Mouse (Mus musculus) CH12.LX (cell line): ENCODE results near the gene Zfp454. TPM values are rescaled to one million over a fixed set of nuclear protein-coding genes. Genes with fewer than 3 reads are reported as not detected.
A peak's percentile ranks its signal among the peaks of the same experiment; 100 is the strongest.

Experiments used
- DNase-seq: peaks from one replicate; pipeline ENCODE4 v3.0.0-alpha.2; 2013; ENCODE audit errors: extremely low read depth
- H3K27ac ChIP-seq: 2 replicates; pipeline ENCODE4 v1.5.1; 2012; ENCODE audit warnings: low read depth, mild to moderate bottlenecking, control low read depth, moderate library complexity; ENCODE audit not compliant: insufficient read depth
- H3K27me3 ChIP-seq: replicated peaks from 2 replicates; pipeline ENCODE3; 2012; ENCODE audit warnings: inconsistent platforms
- H3K36me3 ChIP-seq, 2 experiments: replicated peaks in 1 of 2; 2 replicates each; pipeline versions ENCODE3 to v1.6.1; 2012; ENCODE audit warnings: inconsistent platforms in 1 of 2, low read length in 1 of 2, mild to moderate bottlenecking in 1 of 2, mixed read lengths in 1 of 2, moderate library complexity in 1 of 2; ENCODE audit not compliant: control insufficient read depth in 1 of 2, insufficient read depth in 1 of 2
- H3K4me1 ChIP-seq, 2 experiments: 2 replicates each; pipeline ENCODE4 v1.6.1; 2012; ENCODE audit warnings: inconsistent platforms in 1 of 2, moderate library complexity in 1 of 2; ENCODE audit not compliant: insufficient read depth in 2 of 2, control insufficient read depth in 1 of 2
- H3K4me2 ChIP-seq: 2 replicates; pipeline ENCODE4 v1.6.1; 2012; ENCODE audit warnings: low read depth, mild to moderate bottlenecking, control low read depth; ENCODE audit not compliant: poor library complexity, insufficient read depth, severe bottlenecking
- H3K4me3 ChIP-seq, 3 experiments: fragments of 150-350 bp in 1 of 3; sonication (generic) in 1 of 3; replicated peaks in 1 of 3; 2 replicates each; pipeline versions ENCODE3 to v1.5.1; 2011 to 2012; ENCODE audit warnings: low read depth in 2 of 3, low read length in 2 of 3, mild to moderate bottlenecking in 2 of 3, moderate library complexity in 2 of 3, control low read depth in 1 of 3, improper control_type of control experiment in 1 of 3, inconsistent platforms in 1 of 3, mixed read lengths in 1 of 3; ENCODE audit not compliant: poor library complexity in 1 of 3
- H3K79me2 ChIP-seq: replicated peaks from 2 replicates; pipeline ENCODE4 v1.6.1; 2012; ENCODE audit warnings: mild to moderate bottlenecking, moderate library complexity; ENCODE audit not compliant: control insufficient read depth, poor library complexity, insufficient read depth, severe bottlenecking; ENCODE audit errors: extremely low read depth
- H3K9ac ChIP-seq: 2 replicates; pipeline ENCODE4 v1.6.1; 2012; ENCODE audit warnings: low read depth, mild to moderate bottlenecking, control low read depth, moderate library complexity; ENCODE audit not compliant: insufficient read depth
- H3K9me3 ChIP-seq: replicated peaks from 2 replicates; pipeline ENCODE3; 2012; ENCODE audit warnings: low read length, inconsistent platforms, mixed read lengths
- BHLHE40 ChIP-seq: IDR thresholded peaks from 2 replicates; pipeline ENCODE4 v1.6.1; 2011; ENCODE audit warnings: mild to moderate bottlenecking, low read depth, low read length, improper control_type of control experiment
- CTCF ChIP-seq, 2 experiments: IDR thresholded peaks in 1 of 2; conservative IDR thresholded peaks in 1 of 2; 2 replicates each; pipeline ENCODE4 v1.5.1; 2011 to 2012; ENCODE audit warnings: low read depth in 2 of 2, low read length in 2 of 2, improper control_type of control experiment in 1 of 2, inconsistent platforms in 1 of 2, mild to moderate bottlenecking in 1 of 2, moderate library complexity in 1 of 2
- EP300 ChIP-seq: IDR thresholded peaks from 2 replicates; pipeline ENCODE4 v1.6.1; 2011; ENCODE audit warnings: low read length, improper control_type of control experiment
- ETS1 ChIP-seq: conservative IDR thresholded peaks from 2 replicates; pipeline ENCODE4 v1.6.1; 2012; ENCODE audit warnings: low read depth, mild to moderate bottlenecking, inconsistent platforms, low read length, improper control_type of control experiment, moderate library complexity
- HCFC1 ChIP-seq: IDR thresholded peaks from 2 replicates; pipeline ENCODE4 v1.6.1; 2012; ENCODE audit warnings: low read depth, mild to moderate bottlenecking, inconsistent platforms, low read length, improper control_type of control experiment
- IRF4 ChIP-seq: IDR thresholded peaks from 2 replicates; pipeline ENCODE4 v1.6.1; 2014; ENCODE audit warnings: low read depth, mild to moderate bottlenecking, inconsistent platforms, low read length, improper control_type of control experiment
- JUND ChIP-seq: conservative IDR thresholded peaks from 2 replicates; pipeline ENCODE4 v1.6.1; 2011; ENCODE audit warnings: low read depth, low read length, improper control_type of control experiment
- MAFK ChIP-seq: IDR thresholded peaks from 2 replicates; pipeline ENCODE4 v1.6.1; 2011; ENCODE audit warnings: low read length, improper control_type of control experiment; ENCODE audit not compliant: insufficient replicate concordance
- MAX ChIP-seq: IDR thresholded peaks from 2 replicates; pipeline ENCODE4 v1.6.1; 2011; ENCODE audit warnings: low read length, improper control_type of control experiment
- MAZ ChIP-seq: IDR thresholded peaks from 2 replicates; pipeline ENCODE4 v1.6.1; 2012; ENCODE audit warnings: low read depth, mild to moderate bottlenecking, inconsistent platforms, low read length, improper control_type of control experiment, moderate library complexity
- MEF2A ChIP-seq: IDR thresholded peaks from 2 replicates; pipeline ENCODE4 v1.6.1; 2014; ENCODE audit warnings: low read depth, mild to moderate bottlenecking, inconsistent platforms, low read length, improper control_type of control experiment, borderline replicate concordance
- NELFE ChIP-seq: IDR thresholded peaks from 2 replicates; pipeline ENCODE4 v1.6.1; 2011; ENCODE audit warnings: low read depth, low read length, improper control_type of control experiment
- PAX5 ChIP-seq: IDR thresholded peaks from 2 replicates; pipeline ENCODE4 v1.6.1; 2012; ENCODE audit warnings: low read length, inconsistent platforms, mixed read lengths
- POLR2A ChIP-seq: IDR thresholded peaks from 2 replicates; pipeline ENCODE4 v1.6.1; 2011; ENCODE audit warnings: low read depth, mild to moderate bottlenecking, improper control_type of control experiment, low read length
- POLR2AphosphoS2 ChIP-seq: IDR thresholded peaks from 2 replicates; pipeline ENCODE4 v1.6.1; 2011; ENCODE audit warnings: low read depth, low read length, improper control_type of control experiment
- RAD21 ChIP-seq: IDR thresholded peaks from 2 replicates; pipeline ENCODE4 v1.6.1; 2011; ENCODE audit warnings: low read depth, mild to moderate bottlenecking, low read length, improper control_type of control experiment, moderate library complexity
- SIN3A ChIP-seq: IDR thresholded peaks from 2 replicates; pipeline ENCODE4 v1.6.1; 2012; ENCODE audit warnings: low read length, improper control_type of control experiment, inconsistent platforms
- SMC3 ChIP-seq: IDR thresholded peaks from 2 replicates; pipeline ENCODE4 v1.6.1; 2011; ENCODE audit warnings: low read depth, low read length, improper control_type of control experiment
- USF2 ChIP-seq: conservative IDR thresholded peaks from 2 replicates; pipeline ENCODE4 v1.6.1; 2011; ENCODE audit warnings: low read depth, low read length, improper control_type of control experiment
- ZKSCAN1 ChIP-seq: IDR thresholded peaks from 2 replicates; pipeline ENCODE4 v1.6.1; 2012; ENCODE audit warnings: low read depth, inconsistent platforms, low read length, improper control_type of control experiment, borderline replicate concordance
- dilution Hi-C: fragments of 300-500 bp; cut with MboI; formaldehyde crosslinking; loops from 2 replicates; pipeline ENCODE4 v1.14.3; 2020; ENCODE audit warnings: low sequenced_read_pairs; ENCODE audit not compliant: extremely low pct_unique_long_range_greater_than_20kb, extremely low pct_ligation_motif_present
- in situ Hi-C: fragments of 300-500 bp; cut with MboI; formaldehyde crosslinking; loops from 3 replicates; pipeline ENCODE4 v1.14.3; 2019; ENCODE audit warnings: low sequenced_read_pairs, low pct_ligation_motif_present, low pct_unique_long_range_greater_than_20kb, mixed read lengths
- polyA plus RNA-seq: library from polyadenylated mRNA; unstranded; fragments of >175 nt; gene quantifications from 2 replicates; pipeline ENCODE4 v1.2.1, GENCODE M21; 2012; ENCODE audit warnings: low read depth; ENCODE audit not compliant: insufficient read length
- total RNA-seq, 2 experiments: library from RNA; depleted of rRNA; stranded (reverse); fragments of 300-350 nt in 1 of 2; fragments of >200 nt in 1 of 2; gene quantifications; 2 replicates each; pipeline ENCODE4 v1.2.3; 2012 to 2014

Gene Zfp454
- total and polyA plus RNA-seq, 3 experiments = not detected

DNA sequence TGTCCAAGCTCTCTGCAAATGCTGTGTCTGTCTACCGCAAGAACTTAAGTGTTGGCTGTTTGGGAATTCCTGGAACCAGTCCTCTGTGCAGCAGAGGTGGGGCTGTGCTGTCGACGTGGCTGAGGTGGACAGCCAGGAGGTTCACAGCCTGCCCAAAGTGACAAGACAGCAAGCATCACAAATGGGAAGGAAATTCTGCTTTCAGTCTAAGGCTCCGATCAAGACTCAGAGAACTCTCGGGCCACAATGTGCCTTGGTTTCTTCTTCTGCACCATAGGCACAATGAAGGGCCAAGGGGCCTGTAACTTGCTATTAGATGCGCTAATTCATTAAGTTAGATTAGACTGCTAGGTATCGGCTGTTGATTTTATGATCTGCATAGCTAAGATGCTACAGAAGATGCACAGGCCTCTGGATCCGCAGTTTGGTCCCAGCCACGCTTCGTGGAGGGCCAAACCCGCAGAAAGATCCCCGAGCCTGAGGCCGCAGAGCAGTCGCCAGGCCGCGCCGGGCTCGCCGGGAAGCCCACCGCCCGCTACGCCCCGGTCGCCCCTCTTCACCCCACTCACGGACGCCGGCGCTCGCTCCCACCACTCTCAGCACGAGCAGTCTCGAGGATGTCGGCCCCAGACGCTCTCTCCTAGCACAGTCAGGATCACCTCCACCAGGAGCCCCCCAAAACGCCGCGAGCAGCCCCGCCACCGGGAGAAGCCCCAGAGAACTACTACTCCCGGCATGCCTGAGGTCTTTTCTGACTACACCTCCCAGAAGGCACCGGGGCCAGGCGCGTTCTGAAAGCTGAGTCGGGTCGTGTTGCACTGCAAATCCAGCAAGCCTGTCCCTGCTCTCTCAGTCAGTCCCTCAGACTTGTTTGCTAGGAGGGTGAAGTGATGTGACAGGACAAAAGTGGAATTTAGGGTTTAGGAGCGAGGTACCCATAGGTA, 60.2 kb downstream of the Zfp454 start, which contains the start of gene Zfp354c (continued):
- TF ChIP-seq NELFE (peak; percentile 88), BHLHE40 (no peak), POLR2AphosphoS2 (peak; percentile 57; the same call in 1 of the 2 replicates), RAD21 (no peak; the same call in none of the 2 replicates), MAZ (no peak), USF2 (no peak), MAX (peak; percentile 49; the same call in 1 of the 2 replicates), SIN3A (peak; percentile 57; the same call in 1 of the 2 replicates), EP300 (no peak), CTCF (conservative IDR thresholded peaks at IDR 0.05 in 1 of 2, IDR thresholded peaks at IDR 0.05 in 1 of 2; ENCODE audit: low read depth in 2 of 2, low read length in 2 of 2) (no peak), SMC3 (no peak)

DNA sequence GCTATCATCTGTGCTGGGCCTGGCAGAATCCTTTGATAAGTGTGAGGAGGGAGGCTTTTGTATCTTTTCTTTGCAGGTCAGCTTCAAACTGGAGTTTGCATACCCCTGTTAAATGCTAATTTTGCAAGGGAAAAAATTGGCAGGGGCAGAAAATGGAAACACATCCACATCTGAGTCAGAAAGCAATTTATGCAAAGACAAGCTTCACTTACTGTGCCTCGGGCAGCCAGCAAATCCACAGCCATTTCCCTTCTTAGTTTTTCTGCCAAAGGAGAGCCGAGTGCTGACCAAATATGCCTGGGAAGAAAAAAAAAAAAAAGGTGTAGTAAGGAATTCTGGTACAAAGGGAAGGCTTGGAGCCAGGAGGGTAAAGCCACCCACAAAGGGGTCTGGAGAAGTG, 61.2 kb downstream of the Zfp454 start:
- no peaks in the 10 kb centered on the region for H3K9me3 ChIP-seq
- dilution Hi-C loops = no loop called here
- in situ Hi-C loops = no loop called here
- peaks cover 3 to 13% of the 10 kb centered on the region in 2 experiments; a peak in 3 of 4 replicates for H3K4me1 ChIP-seq
- peaks cover 0 to 4% of the 10 kb centered on the region in 2 experiments for H3K36me3 ChIP-seq
- TF ChIP-seq MAZ = no peak
- TF ChIP-seq CTCF (conservative IDR thresholded peaks at IDR 0.05 in 1 of 2, IDR thresholded peaks at IDR 0.05 in 1 of 2; ENCODE audit: low read depth in 2 of 2, low read length in 2 of 2) = no peak
- TF ChIP-seq MAFK = no peak
- no peak for TF ChIP-seq POLR2A
- no peak for TF ChIP-seq ZKSCAN1
- TF ChIP-seq SIN3A = peak; percentile 29; the same call in 1 of the 2 replicates
- 0 out of 2 replicates have a peak, but pooled peaks have one; percentile 46 for TF ChIP-seq MEF2A
- peak; percentile 15; the same call in 1 of the 2 replicates for TF ChIP-seq BHLHE40
- 0 out of 2 replicates have a peak, but pooled peaks have one; percentile 17 for TF ChIP-seq ETS1
- TF ChIP-seq IRF4 = peak; percentile 74
- TF ChIP-seq EP300 = peak; percentile 58; the same call in 1 of the 2 replicates
- 0 out of 2 replicates have a peak, but pooled peaks have one; percentile 9 for TF ChIP-seq JUND
- TF ChIP-seq PAX5 = no peak
- no peak for TF ChIP-seq HCFC1
- no peak for TF ChIP-seq POLR2AphosphoS2
- H3K79me2 ChIP-seq = no peaks in the 10 kb centered on the region
- H3K9ac ChIP-seq = no peak overlapping the region
- DNase-seq = peak; percentile 52
- no peaks in the 10 kb centered on the region for H3K27me3 ChIP-seq
- H3K4me2 ChIP-seq = peak overlapping the region; percentile 98
- H3K27ac ChIP-seq = no peak overlapping the region
- no peak overlapping the region for H3K4me3 ChIP-seq

Other genes with a start within 250 kb of the Zfp454 start
- gene Zfp354c, start 59.9 kb downstream of the Zfp454 start, total RNA-seq (2012; rRNA removed) = 1.1 and 1.4 TPM in 2 replicates
- 1.9 and 2.1 TPM in 2 replicates for gene Zfp354c, start 59.9 kb downstream of the Zfp454 start, total RNA-seq (2014; rRNA removed)
- 2.2 TPM in 2 replicates for gene Zfp354c, start 59.9 kb downstream of the Zfp454 start, polyA plus RNA-seq
- not detected in 2 replicates for gene Zfp879, start 46.1 kb downstream of the Zfp454 start, total RNA-seq (2012; rRNA removed)
- gene Zfp879, start 46.1 kb downstream of the Zfp454 start, total RNA-seq (2014; rRNA removed) = not detected in 2 replicates
- gene Zfp879, start 46.1 kb downstream of the Zfp454 start, polyA plus RNA-seq = not detected in 2 replicates
- 0.08 and 0.21 TPM in 2 replicates for gene Grm6, start 37.0 kb downstream of the Zfp454 start, total RNA-seq (2012; rRNA removed)
- gene Grm6, start 37.0 kb downstream of the Zfp454 start, total RNA-seq (2014; rRNA removed) = 0.23 and 0.42 TPM in 2 replicates
- gene Grm6, start 37.0 kb downstream of the Zfp454 start, polyA plus RNA-seq = 0.74 and 1.0 TPM in 2 replicates
- not detected in 2 replicates for gene Zfp2, start 28.5 kb upstream of the Zfp454 start, total RNA-seq (2012; rRNA removed)
- not detected in 2 replicates for gene Zfp2, start 28.5 kb upstream of the Zfp454 start, total RNA-seq (2014; rRNA removed)
- gene Zfp2, start 28.5 kb upstream of the Zfp454 start, polyA plus RNA-seq = not detected in 2 replicates
- not detected in 2 replicates for gene Zfp354b, start 44.0 kb upstream of the Zfp454 start, total RNA-seq (2012; rRNA removed)
- not detected in 2 replicates for gene Zfp354b, start 44.0 kb upstream of the Zfp454 start, total RNA-seq (2014; rRNA removed)
- not detected in 2 replicates for gene Zfp354b, start 44.0 kb upstream of the Zfp454 start, polyA plus RNA-seq
- gene 4933414I15Rik, start 56.1 kb upstream of the Zfp454 start, total RNA-seq (2012; rRNA removed) = not detected in 2 replicates
- not detected in 2 replicates for gene 4933414I15Rik, start 56.1 kb upstream of the Zfp454 start, total RNA-seq (2014; rRNA removed)
- not detected in 2 replicates for gene 4933414I15Rik, start 56.1 kb upstream of the Zfp454 start, polyA plus RNA-seq
- not detected in 2 replicates for gene Prop1, start 66.1 kb upstream of the Zfp454 start, total RNA-seq (2012; rRNA removed)
- not detected in 2 replicates for gene Prop1, start 66.1 kb upstream of the Zfp454 start, total RNA-seq (2014; rRNA removed)
- not detected in 2 replicates for gene Prop1, start 66.1 kb upstream of the Zfp454 start, polyA plus RNA-seq
- not detected in 2 replicates for gene Olfr1378, start 78.9 kb upstream of the Zfp454 start, total RNA-seq (2012; rRNA removed)
- gene Olfr1378, start 78.9 kb upstream of the Zfp454 start, total RNA-seq (2014; rRNA removed) = not detected in 2 replicates
- gene Olfr1378, start 78.9 kb upstream of the Zfp454 start, polyA plus RNA-seq = not detected in 2 replicates
- gene Olfr1377, start 94.3 kb upstream of the Zfp454 start, total RNA-seq (2012; rRNA removed) = not detected in 2 replicates
- gene Olfr1377, start 94.3 kb upstream of the Zfp454 start, total RNA-seq (2014; rRNA removed) = not detected in 2 replicates
- gene Olfr1377, start 94.3 kb upstream of the Zfp454 start, polyA plus RNA-seq = not detected in 2 replicates
- not detected in 2 replicates for gene Olfr51, start 115.9 kb upstream of the Zfp454 start, total RNA-seq (2012; rRNA removed)
- gene Olfr51, start 115.9 kb upstream of the Zfp454 start, total RNA-seq (2014; rRNA removed) = not detected in 2 replicates
- gene Olfr51, start 115.9 kb upstream of the Zfp454 start, polyA plus RNA-seq = not detected in 2 replicates
- not detected in 2 replicates for gene Olfr54, start 126.6 kb upstream of the Zfp454 start, total RNA-seq (2012; rRNA removed)
- not detected in 2 replicates for gene Olfr54, start 126.6 kb upstream of the Zfp454 start, total RNA-seq (2014; rRNA removed)
- not detected in 2 replicates for gene Olfr54, start 126.6 kb upstream of the Zfp454 start, polyA plus RNA-seq
- gene Olfr1375, start 160.5 kb upstream of the Zfp454 start, total RNA-seq (2012; rRNA removed) = not detected in 2 replicates
- not detected in 2 replicates for gene Olfr1375, start 160.5 kb upstream of the Zfp454 start, total RNA-seq (2014; rRNA removed)
- not detected in 2 replicates for gene Olfr1375, start 160.5 kb upstream of the Zfp454 start, polyA plus RNA-seq
- gene Zfp354a, start 171.6 kb upstream of the Zfp454 start, total RNA-seq (2012; rRNA removed) = not detected in 2 replicates
- gene Zfp354a, start 171.6 kb upstream of the Zfp454 start, total RNA-seq (2014; rRNA removed) = not detected in 2 replicates
- gene Zfp354a, start 171.6 kb upstream of the Zfp454 start, polyA plus RNA-seq = not detected in 2 replicates